Mouse (Mus musculus) ovary, postnatal 10 days (tissue): ENCODE results near the gene Rapgef1.
A peak's percentile ranks its signal among the peaks of the same experiment; 100 is the strongest.
"Not testable (repeated sequence)": the region's sequence is repeated elsewhere in the genome, so short reads cannot be mapped to it uniquely, and the experiment has no call there.

Experiments used
- DNase-seq: peaks from one replicate; pipeline ENCODE4 v3.0.0; 2022; ENCODE audit warnings: low spot score

Rapgef1 gene

DNA sequence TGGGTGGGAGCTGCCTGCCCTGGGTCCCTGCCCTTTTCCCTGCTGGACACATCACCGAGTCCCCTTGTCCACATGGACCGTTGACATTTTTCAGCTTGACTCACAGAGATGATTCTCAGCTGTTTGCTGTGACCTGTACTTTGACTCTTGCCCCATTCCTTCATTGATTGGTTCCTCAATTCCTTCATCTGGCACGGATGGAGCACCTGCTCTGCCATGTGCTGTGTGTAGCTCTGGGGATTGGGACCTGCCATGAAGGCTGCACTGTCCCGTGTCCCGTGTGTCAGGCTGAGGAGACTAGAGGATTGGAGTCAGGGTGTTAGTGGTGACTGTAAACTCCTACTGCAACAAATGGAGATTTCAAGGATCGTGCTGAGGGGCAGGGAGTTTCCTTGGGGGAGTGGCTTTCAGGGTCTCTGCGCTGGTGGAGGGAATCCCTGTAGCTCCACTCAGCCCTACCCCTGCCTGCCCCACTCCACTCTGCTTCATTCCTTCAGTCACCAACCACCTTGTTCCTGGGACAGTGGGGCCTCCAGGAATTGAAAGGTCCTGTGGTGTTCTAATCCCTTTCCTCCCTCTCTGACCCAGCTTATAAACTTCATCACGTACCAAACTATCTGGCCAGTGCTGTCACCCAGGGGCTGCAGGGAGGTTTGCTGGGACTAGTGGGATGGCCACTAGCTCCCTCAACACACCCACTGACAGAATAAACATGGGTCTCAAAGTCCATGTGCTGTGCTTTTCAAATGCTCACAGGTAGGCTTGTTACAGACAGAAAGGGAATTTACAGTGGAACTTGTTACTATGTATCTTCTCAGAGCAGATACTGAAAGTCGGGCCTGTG, 3.9 kb downstream of the Rapgef1 start:
- DNase-seq: no peak

- no peak for DNase-seq
Measured at GRCm38 (mm10) chr2:29624091-29624608, 4.6 kb downstream of the Rapgef1 start.

DNA sequence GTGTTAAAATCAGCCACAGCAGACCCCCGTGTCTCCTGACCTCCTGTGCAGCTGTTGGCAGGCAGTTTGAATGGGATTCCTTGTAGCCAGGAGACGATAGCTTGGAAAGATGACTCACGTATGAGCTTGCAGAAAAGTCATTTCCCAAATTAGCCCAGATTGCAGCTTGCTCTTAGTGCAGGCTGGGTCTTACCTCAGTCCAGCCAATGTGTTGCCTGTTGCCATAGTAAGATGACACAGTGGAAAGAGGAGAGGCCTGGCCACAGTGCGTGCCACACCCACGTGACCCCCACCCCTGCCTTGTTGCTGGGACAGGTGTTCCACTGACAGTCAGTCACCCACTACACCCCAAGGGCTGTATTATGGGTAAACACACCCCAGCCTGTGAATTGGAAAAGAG, 5.2 kb downstream of the Rapgef1 start:
- DNase-seq: no peak

GRCm38 (mm10) chr2:29625573-29626200, 6.2 kb downstream of the Rapgef1 start:
- DNase-seq: no peak

GRCm38 (mm10) chr2:29627337-29627736, 7.8 kb downstream of the Rapgef1 start:
- no peak for DNase-seq

DNA sequence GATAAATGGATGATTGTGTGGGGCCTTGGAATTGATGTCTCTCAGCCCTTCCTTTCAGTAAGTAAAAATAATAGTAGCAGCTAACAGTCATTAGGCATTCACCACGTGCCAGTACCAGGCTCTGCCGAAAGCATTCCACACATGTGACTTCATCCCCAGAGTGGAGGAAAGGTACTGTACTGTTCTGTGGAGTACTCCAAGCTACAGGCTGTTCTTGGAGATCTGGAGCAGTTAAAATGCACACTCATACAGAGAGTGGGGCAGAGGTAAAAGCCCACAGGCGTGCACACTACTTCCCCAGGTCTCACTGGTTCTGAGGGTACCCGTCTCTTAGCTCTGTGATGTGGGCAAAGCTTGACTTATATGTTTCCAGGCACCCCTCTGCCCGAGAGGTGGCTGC, 8.7 kb downstream of the Rapgef1 start:
- no peak for DNase-seq

- DNase-seq: no peak
Measured at GRCm38 (mm10) chr2:29628763-29629181, 9.3 kb downstream of the Rapgef1 start.

GRCm38 (mm10) chr2:29629311-29629710, 9.8 kb downstream of the Rapgef1 start:
- no peak for DNase-seq

- DNase-seq: no peak
Measured at GRCm38 (mm10) chr2:29630141-29630771, 10.7 kb downstream of the Rapgef1 start.

DNA sequence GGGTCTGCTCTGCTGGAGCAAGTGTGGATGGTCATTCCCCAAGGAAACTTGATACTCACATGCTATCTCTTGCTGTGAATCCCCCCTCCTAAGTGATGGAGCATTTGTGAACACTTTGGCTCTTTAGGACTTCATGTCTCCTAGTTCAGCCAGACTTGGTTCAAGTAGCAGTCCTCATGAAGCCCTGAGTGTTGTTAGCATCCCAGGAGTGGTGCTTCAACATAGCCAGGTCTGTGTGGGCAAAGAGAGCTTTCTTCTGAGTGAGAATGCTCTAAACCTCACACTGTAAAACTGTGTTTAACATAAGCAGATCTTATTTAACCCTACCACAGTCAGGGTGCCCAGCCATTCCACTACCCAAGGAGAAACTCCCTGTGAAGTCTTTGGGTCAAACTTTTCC, 11.5 kb downstream of the Rapgef1 start:
- no peak for DNase-seq

DNA sequence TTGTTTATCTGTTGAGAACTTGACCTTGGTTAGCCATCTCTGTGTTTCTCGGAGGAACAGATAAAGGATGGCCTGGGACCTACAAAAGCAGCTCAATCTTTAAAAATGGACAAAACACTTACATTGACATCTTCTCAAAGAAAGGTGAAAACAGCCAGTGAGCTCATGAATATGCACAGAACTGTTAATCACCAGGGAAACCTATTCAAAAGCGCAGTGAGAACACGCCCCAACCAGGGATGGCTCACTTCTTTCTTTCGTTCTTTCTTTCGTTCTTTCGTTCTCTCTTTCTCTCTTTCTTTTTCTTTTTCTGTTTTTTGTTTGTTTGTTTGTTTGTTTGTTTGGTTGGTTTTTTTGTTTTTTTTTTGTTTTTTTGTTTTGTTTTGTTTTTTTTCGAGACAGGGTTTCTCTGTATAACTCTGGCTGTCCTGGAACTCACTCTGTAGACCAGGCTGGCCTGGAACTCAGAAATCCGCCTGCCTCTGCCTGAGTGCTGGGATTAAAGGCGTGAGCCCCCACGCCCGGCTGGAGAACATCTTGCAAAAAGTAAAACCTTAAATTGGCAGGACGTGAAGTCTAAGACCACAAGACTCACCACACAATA, 12.1 kb downstream of the Rapgef1 start:
- DNase-seq: not testable (repeated sequence)

DNA sequence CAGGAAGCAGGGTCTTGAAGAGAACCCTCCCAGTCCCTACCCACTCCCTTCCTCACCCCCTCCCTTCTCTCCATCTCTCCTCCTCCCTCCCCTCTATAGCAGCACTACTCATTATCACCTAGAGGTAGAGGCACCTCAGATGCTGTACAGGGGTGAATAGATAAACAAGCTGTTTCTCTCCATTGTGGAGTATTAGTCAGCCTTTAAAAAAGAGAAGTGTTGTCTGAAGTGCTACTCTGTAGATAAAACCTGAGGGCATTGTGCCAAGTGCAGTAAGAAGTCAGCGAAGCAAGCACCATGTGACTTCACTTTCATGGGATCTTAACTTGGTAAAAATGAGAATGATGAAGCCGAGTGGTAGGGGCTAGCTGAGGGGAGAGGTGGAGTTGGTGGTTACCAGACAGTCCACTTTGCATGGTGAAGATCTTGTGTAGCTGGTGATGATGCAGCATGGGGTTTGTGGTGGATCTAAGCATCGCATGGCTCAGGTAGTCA, 12.7 kb downstream of the Rapgef1 start:
- DNase-seq: no peak

DNA sequence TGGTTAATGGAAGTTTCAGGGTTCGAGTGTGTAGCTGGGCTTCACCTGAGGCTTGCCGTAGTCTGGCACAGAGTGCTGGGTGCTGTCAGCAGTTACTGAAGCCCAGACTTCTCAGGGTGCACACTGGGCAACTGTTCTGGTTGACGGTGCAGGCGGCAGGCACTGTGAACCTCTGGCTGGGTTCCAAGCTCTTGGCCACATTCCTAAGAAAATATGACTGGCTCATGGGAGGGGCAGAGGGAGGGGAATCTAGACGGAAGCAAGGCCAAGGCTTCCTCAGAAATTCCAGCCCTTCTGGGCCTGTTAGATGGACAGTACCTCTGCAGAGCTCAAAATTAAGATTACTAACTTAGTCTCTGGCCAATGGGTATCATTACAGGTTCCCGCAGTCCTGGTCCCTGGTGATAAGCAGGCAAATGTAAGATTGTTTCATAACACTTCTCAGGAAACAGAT, 13.6 kb downstream of the Rapgef1 start:
- peak; percentile 81 for DNase-seq

DNA sequence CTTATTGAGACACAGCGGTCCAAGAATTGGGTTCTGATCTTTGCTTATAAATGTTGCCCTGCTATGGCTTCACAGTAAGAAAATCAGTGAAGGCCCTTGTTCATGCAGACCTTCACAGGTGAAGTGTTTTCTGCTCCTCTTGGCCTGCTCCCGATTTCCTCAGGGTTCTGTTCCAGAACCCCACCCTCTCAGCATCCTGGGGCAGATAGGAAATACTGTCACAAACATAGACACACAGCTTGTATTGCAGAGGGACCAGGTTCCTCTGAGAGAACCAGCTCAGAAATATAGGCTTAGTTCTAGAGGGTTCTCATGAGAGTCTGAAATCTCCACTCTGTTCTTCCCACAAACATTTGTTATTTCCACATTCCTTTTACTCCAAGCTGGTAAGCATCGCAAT, 14.3 kb downstream of the Rapgef1 start:
- DNase-seq: no peak

GRCm38 (mm10) chr2:29634541-29634940, 15.0 kb downstream of the Rapgef1 start:
- no peak for DNase-seq

GRCm38 (mm10) chr2:29635966-29636507, 16.5 kb downstream of the Rapgef1 start:
- no peak for DNase-seq

- DNase-seq: no peak
Measured at GRCm38 (mm10) chr2:29637528-29637927, 18.0 kb downstream of the Rapgef1 start.

DNA sequence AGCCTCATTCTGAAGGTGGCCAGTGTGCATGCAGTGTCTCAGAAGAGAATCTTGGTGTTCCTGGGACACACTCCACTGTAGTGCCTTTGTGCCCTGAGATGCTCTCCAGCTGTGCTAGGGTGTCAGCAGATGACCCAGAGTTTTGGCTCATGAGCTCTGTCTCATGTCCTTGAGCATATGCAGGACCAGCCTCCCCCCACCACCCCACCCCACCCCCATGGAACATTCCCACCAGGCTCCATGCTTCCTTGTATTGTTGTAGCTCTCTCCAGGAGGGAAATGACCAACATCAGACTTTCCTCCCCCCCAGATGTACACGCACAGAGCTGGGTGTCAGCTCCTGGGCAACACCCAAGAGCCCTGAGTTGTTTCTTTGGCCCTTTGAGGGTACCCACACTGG, 19.9 kb downstream of the Rapgef1 start:
- no peak for DNase-seq

GRCm38 (mm10) chr2:29639953-29640743, 20.6 kb downstream of the Rapgef1 start:
- DNase-seq: no peak

- DNase-seq: no peak
Measured at GRCm38 (mm10) chr2:29641707-29642106, 22.2 kb downstream of the Rapgef1 start.

DNA sequence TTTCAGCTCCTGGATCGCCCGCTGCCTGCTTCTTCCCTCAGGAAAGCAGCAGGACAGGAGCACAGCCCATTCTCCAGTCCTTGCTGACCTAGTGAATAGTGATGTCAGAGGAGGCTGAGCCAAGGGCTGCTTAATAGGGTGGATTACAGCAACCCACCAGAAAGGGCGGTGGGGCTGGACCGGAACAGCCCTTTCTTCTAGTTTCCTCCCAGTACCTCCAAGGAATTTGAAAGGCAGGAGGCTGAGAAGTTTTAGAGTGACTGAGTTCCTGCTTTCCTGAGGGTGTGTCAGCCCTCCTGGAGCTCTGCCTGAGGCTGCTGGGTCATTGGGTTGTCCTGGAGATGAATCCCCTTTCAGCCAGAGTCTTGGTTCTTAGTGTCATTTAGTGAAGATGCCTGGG, 23.9 kb downstream of the Rapgef1 start:
- no peak for DNase-seq
